Mouse (Mus musculus) stomach, embryonic 14.5 days (tissue): ENCODE data around the gene Rpl37a. TPM values are rescaled to one million over a fixed set of nuclear protein-coding genes. Genes with fewer than 3 reads are reported as not detected.
A peak's percentile ranks its signal among the peaks of the same experiment; 100 is the strongest.

Experiments
- ATAC-seq: fragments of 200-750 bp; cut with Nextera tagmentation; 2 replicates; pipeline ENCODE4 v1.8.0; 2017; ENCODE audit warnings: low read depth, moderate TSS enrichment; ENCODE audit not compliant: insufficient number of reproducible peaks, insufficient read depth, low FRiP score
- H3K27ac ChIP-seq: fragments of 300-500 bp; sonication (generic); 2 replicates; pipeline ENCODE4 v1.5.1; 2014; ENCODE audit warnings: mild to moderate bottlenecking, low read length, moderate library complexity, mixed read lengths
- H3K27me3 ChIP-seq: fragments of 300-500 bp; sonication (generic); 2 replicates; pipeline ENCODE4 v1.6.1; 2014; ENCODE audit warnings: low read length, control low read depth, mixed read lengths; ENCODE audit not compliant: control insufficient read depth, insufficient read depth
- H3K36me3 ChIP-seq: fragments of 300-500 bp; sonication (generic); 2 replicates; pipeline ENCODE4 v1.6.1; 2014; ENCODE audit warnings: mild to moderate bottlenecking, control low read depth, low read length, moderate library complexity, mixed read lengths; ENCODE audit not compliant: control insufficient read depth, insufficient read depth
- H3K4me1 ChIP-seq: fragments of 300-500 bp; sonication (generic); 2 replicates; pipeline ENCODE4 v1.6.1; 2014; ENCODE audit warnings: low read length, control low read depth, mixed read lengths; ENCODE audit not compliant: control insufficient read depth, insufficient read depth
- H3K4me2 ChIP-seq: fragments of 300-500 bp; sonication (generic); replicated peaks from 2 replicates; pipeline ENCODE4 v1.6.1; 2014; ENCODE audit warnings: low read depth, low read length, control low read depth
- H3K4me3 ChIP-seq: fragments of 300-500 bp; sonication (generic); 2 replicates; pipeline ENCODE4 v1.5.1; 2014; ENCODE audit warnings: low read depth, low read length, control low read depth
- H3K9ac ChIP-seq: fragments of 300-500 bp; sonication (generic); replicated peaks from 2 replicates; pipeline ENCODE4 v1.6.1; 2014; ENCODE audit warnings: low read depth, mild to moderate bottlenecking, control low read depth, low read length, moderate library complexity, mixed read lengths
- H3K9me3 ChIP-seq: fragments of 300-500 bp; sonication (generic); 2 replicates; pipeline ENCODE4 v1.6.1; 2016; ENCODE audit warnings: low read depth, low read length, control low read depth; ENCODE audit not compliant: control insufficient read depth
- WGBS: fragments of 180-500 bp; shearing (Covaris S2); extraction: QIAGEN DNeasy Blood & Tissue Kit; methylation state at CpG from one replicate; pipeline ENCODE4 v1.1.7; 2014; 5-methylcytosine and 5-hydroxymethylcytosine counted together
- polyA plus RNA-seq: library from polyadenylated mRNA; unstranded; fragments of >200 nt; fragmentation: Nextera tagmentation; extraction: Ambion mirVana; gene quantifications from 2 replicates; pipeline ENCODE4 v1.2.1, GENCODE M21; 2014

Rpl37a gene
- polyA plus RNA-seq, 1 experiment from 2014 or later: 2,476 TPM

GRCm38 (mm10) chr1:72741406-72741805 lies 30.3 kb downstream of the Rpl37a start:
- Histone ChIP-seq H3K4me1 (peaks cover 9% of the 10 kb centered on the region; the same call in 1 of the 2 replicates), H3K9ac (no peak overlapping the region), H3K9me3 (no peaks in the 10 kb centered on the region), H3K4me3 (no peak overlapping the region), H3K27me3 (no peaks in the 10 kb centered on the region), H3K27ac (no peak overlapping the region), H3K4me2 (no peak overlapping the region), H3K36me3 (no peaks in the 10 kb centered on the region)
- ATAC-seq: no peak
- 88% methylated on average over 5 of the region's 5 CpGs for WGBS

GRCm38 (mm10) chr1:72744816-72745506 lies 33.9 kb downstream of the Rpl37a start:
- Histone ChIP-seq H3K9ac (no peak overlapping the region), H3K4me1 (no peaks in the 10 kb centered on the region), H3K4me2 (no peak overlapping the region), H3K9me3 (no peaks in the 10 kb centered on the region), H3K27ac (peak overlapping the region; percentile 73), H3K27me3 (no peaks in the 10 kb centered on the region), H3K4me3 (no peak overlapping the region), H3K36me3 (no peaks in the 10 kb centered on the region)
- peak; percentile 77; the same call in 1 of the 2 replicates for ATAC-seq
- WGBS: 34% methylated on average over 8 of the region's 8 CpGs

DNA sequence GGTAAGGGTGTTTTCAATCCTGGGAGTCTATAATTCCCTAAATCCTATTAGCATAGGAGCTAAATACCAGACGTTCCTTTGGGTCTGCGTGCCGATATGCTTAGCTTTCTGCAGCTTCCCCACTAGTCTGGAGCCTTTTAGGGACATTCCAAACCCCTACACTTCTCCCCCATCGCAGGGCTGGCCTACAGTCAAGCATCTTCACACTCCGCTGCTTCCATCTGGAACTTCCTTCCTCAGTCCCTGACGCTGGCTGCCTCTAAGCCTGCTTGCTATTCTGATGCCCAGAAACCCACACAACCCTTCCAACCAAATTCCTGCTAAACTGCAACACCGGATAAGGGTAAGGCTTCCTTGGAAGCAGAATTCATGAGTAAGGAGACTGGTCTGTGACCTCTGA lies 35.3 kb downstream of the Rpl37a start:
- H3K4me2 ChIP-seq: no peak overlapping the region
- peak overlapping the region; percentile 58; the same call in 1 of the 2 replicates for H3K27ac ChIP-seq
- no peak overlapping the region for H3K4me3 ChIP-seq
- peaks cover 4% of the 10 kb centered on the region; the same call in 1 of the 2 replicates for H3K4me1 ChIP-seq
- no peaks in the 10 kb centered on the region for H3K27me3 ChIP-seq
- ATAC-seq: no peak
- no peaks in the 10 kb centered on the region for H3K36me3 ChIP-seq
- 69% methylated on average over 7 of the region's 7 CpGs for WGBS
- H3K9ac ChIP-seq: no peak overlapping the region
- H3K9me3 ChIP-seq: no peaks in the 10 kb centered on the region

DNA sequence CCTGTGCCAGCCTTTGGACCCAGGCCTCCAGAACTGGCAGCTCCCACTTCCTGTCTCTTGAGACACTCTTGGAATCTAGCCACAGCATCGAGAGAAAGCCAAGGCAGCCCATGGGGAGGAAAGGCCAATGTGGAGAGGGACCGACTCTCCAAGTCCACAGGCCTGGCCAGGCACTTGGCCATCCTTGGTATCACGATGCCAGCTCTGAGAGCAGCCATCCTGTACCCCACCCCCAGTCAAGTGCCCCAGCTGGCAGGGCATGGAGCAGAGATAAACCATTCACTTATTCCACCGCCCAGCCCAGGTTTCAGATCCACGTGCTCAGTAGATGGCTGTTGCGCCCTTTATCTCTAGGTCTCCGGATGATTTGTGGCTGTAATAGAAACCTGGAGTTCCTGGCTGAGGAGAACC lies 40.3 kb downstream of the Rpl37a start:
- Histone ChIP-seq H3K9me3 (no peaks in the 10 kb centered on the region), H3K4me2 (no peak overlapping the region), H3K4me1 (peaks cover 6% of the 10 kb centered on the region; the same call in 1 of the 2 replicates), H3K4me3 (no peak overlapping the region), H3K27me3 (no peaks in the 10 kb centered on the region), H3K36me3 (no peaks in the 10 kb centered on the region), H3K9ac (no peak overlapping the region), H3K27ac (no peak overlapping the region)
- WGBS: 76% methylated on average over 7 of the region's 7 CpGs
- no peak for ATAC-seq

DNA sequence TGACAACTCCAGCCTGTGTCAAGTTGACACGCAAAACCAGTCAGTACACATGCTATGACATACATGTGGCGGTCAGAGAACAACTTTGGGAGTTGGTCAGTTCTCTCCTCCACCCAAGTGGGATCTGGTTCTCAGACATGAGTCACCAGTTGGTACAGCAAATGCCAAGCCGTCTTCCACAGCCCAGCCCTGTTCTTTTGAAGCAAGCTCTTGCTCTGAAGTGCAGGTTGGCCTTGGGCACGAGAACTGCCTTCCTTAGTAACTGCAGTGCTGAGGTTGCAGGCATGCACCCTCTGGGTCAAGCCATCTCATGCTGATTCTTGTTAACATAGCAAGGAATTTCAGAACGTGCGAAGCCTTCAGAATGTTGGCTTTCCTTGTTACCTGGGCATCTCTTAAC lies 42.1 kb downstream of the Rpl37a start:
- Histone ChIP-seq H3K36me3 (no peaks in the 10 kb centered on the region), H3K27me3 (no peaks in the 10 kb centered on the region), H3K4me2 (no peak overlapping the region), H3K4me3 (no peak overlapping the region), H3K4me1 (peaks cover 6% of the 10 kb centered on the region; the same call in 1 of the 2 replicates), H3K9ac (no peak overlapping the region), H3K9me3 (no peaks in the 10 kb centered on the region), H3K27ac (no peak overlapping the region)
- ATAC-seq: no peak
- 83% methylated on average over 6 of the region's 6 CpGs for WGBS

GRCm38 (mm10) chr1:72755227-72755626 lies 44.1 kb downstream of the Rpl37a start:
- 84% methylated on average over 8 of the region's 8 CpGs for WGBS
- Histone ChIP-seq H3K27me3 (no peaks in the 10 kb centered on the region), H3K36me3 (no peaks in the 10 kb centered on the region), H3K9ac (no peak overlapping the region), H3K4me1 (peaks cover 6% of the 10 kb centered on the region; the same call in 1 of the 2 replicates), H3K9me3 (no peaks in the 10 kb centered on the region), H3K4me3 (no peak overlapping the region), H3K27ac (no peak overlapping the region), H3K4me2 (no peak overlapping the region)
- no peak for ATAC-seq

- no peak overlapping the region for H3K4me3 ChIP-seq
- H3K27me3 ChIP-seq: no peaks in the 10 kb centered on the region
- peaks cover 6% of the 10 kb centered on the region; the same call in 1 of the 2 replicates for H3K4me1 ChIP-seq
- no peaks in the 10 kb centered on the region for H3K9me3 ChIP-seq
- H3K36me3 ChIP-seq: no peaks in the 10 kb centered on the region
- ATAC-seq: no peak
- 28% methylated on average over 2 of the region's 2 CpGs for WGBS
- H3K4me2 ChIP-seq: no peak overlapping the region
- H3K27ac ChIP-seq: no peak overlapping the region
- no peak overlapping the region for H3K9ac ChIP-seq
These were observed 44.7 kb downstream of the Rpl37a start for GRCm38 (mm10) chr1:72755801-72756200.

DNA sequence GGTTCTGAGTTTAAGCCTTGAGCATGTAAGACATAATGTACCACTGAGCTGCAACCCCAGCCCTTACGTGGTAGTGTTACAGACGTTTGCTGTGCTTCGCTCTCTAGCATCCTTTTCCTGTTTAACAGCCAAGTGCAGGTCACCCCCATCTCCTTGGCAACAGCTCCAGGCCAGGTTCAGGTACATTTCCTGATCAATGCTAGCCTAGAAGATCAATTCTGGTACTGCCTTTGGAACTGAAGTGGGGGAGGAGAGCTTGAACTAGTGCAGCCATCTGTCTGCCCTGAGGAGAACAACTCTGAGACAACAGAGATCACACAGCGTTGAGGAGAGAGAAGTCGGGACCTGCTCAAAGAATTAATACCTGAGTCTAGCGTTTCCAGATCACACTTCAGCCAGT lies 48.7 kb downstream of the Rpl37a start:
- peaks cover 11% of the 10 kb centered on the region; the same call in 1 of the 2 replicates for H3K4me1 ChIP-seq
- H3K9me3 ChIP-seq: no peaks in the 10 kb centered on the region
- H3K4me2 ChIP-seq: no peak overlapping the region
- no peaks in the 10 kb centered on the region for H3K36me3 ChIP-seq
- no peaks in the 10 kb centered on the region for H3K27me3 ChIP-seq
- H3K27ac ChIP-seq: no peak overlapping the region
- no peak for ATAC-seq
- 83% methylated on average over 6 of the region's 6 CpGs for WGBS
- no peak overlapping the region for H3K9ac ChIP-seq
- no peak overlapping the region for H3K4me3 ChIP-seq
